Mouse (Mus musculus): ENCODE measurements around the gene Selenof. TPM values are rescaled to one million over a fixed set of nuclear protein-coding genes. Genes with fewer than 3 reads are reported as not detected.

The Selenof gene
- polyA plus RNA-seq (2015; fragmentation: Nextera tagmentation; extraction: Ambion mirVana): 453 and 470 TPM in 2 replicates

DNA sequence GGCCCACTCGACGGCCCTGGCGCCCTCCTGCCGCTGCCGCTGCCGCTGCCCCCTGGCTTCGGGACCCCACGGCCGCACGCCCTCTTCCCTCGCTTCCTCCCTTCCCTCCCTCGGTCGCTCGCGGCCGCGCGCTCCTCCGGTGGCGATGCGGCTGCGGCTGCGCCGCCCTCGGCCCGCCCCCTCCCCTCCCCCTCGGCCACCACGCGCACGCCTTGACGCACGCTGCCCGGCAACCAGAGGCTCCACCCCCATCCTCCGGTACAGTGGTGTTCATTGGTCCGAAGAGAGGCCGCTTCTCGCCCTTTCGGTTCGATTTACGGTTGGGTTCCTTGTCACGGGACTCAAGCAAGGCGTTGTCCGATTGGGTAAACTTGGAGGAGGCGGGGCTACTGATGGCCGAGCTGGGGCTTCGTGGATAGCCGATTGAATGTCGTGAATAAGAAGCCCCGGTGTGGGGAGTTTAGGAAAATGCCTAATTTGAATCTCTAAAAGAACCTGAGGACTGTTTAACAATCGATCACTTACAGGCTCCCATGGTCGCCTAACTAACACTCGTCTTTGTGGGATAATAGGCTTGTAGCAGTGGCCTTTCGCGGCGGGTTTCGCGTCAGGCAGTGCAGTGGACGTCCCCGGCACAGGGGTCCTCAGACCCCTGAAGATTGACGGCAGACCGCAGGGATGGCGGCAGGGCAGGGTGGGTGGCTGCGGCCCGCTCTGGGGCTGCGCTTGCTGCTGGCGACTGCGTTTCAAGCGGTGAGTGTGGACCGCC is at the start of gene Selenof, which contains the start of gene Hs2st1:
TSS of gene Selenof (plus strand) at position 258 of the 769 bp plus-strand sequence.
TSS of gene Hs2st1 (minus strand) at position 135 of the 769 bp plus-strand sequence.
- H3K9ac ChIP-seq (ENCODE audit: low read length): peak within 1 kb of the TSS; percentile 94
- peak within 1 kb of the TSS; percentile 92 for H3K27ac ChIP-seq (ENCODE audit: low read length)
- under 1% methylated on average over 68 of the region's 69 CpGs for WGBS
- peak; percentile 98 for ATAC-seq (replicated peaks; ENCODE audit: extremely low read depth, insufficient read depth, low FRiP score)
- no peaks in the 10 kb centered on the region for H3K27me3 ChIP-seq (ENCODE audit: control insufficient read depth, insufficient read depth, low read length)
- peak within 1 kb of the TSS; percentile 97 for H3K4me2 ChIP-seq (ENCODE audit: low read depth, low read length)
- H3K36me3 ChIP-seq (ENCODE audit: control insufficient read depth, insufficient read depth): peaks cover 4% of the 10 kb centered on the region; the same call in 1 of the 2 replicates
- H3K4me1 ChIP-seq (ENCODE audit: control insufficient read depth, insufficient read depth, low read length): peaks cover 23% of the 10 kb centered on the region
- no peaks in the 10 kb centered on the region for H3K9me3 ChIP-seq (replicated peaks; ENCODE audit: control insufficient read depth, low read length)
- H3K4me3 ChIP-seq (ENCODE audit: low read length): peak within 1 kb of the TSS; percentile 92

- H3K27ac ChIP-seq (ENCODE audit: low read length): no peak overlapping the region
- H3K4me1 ChIP-seq (ENCODE audit: control insufficient read depth, insufficient read depth, low read length): peaks cover 6% of the 10 kb centered on the region; the same call in 1 of the 2 replicates
- H3K27me3 ChIP-seq (ENCODE audit: control insufficient read depth, insufficient read depth, low read length): no peaks in the 10 kb centered on the region
- H3K36me3 ChIP-seq (ENCODE audit: control insufficient read depth, insufficient read depth): no peaks in the 10 kb centered on the region
- no peaks in the 10 kb centered on the region for H3K9me3 ChIP-seq (replicated peaks; ENCODE audit: control insufficient read depth, low read length)
- no peak overlapping the region for H3K4me3 ChIP-seq (ENCODE audit: low read length)
- H3K9ac ChIP-seq (ENCODE audit: low read length): no peak overlapping the region
- 80% methylated on average over 7 of the region's 7 CpGs for WGBS
- H3K4me2 ChIP-seq (ENCODE audit: low read depth, low read length): no peak overlapping the region
- ATAC-seq (replicated peaks; ENCODE audit: extremely low read depth, insufficient read depth, low FRiP score): no peak
Measured at GRCm38 (mm10) chr3:144527918-144528317, 42.2 kb upstream of the Selenof start.

DNA sequence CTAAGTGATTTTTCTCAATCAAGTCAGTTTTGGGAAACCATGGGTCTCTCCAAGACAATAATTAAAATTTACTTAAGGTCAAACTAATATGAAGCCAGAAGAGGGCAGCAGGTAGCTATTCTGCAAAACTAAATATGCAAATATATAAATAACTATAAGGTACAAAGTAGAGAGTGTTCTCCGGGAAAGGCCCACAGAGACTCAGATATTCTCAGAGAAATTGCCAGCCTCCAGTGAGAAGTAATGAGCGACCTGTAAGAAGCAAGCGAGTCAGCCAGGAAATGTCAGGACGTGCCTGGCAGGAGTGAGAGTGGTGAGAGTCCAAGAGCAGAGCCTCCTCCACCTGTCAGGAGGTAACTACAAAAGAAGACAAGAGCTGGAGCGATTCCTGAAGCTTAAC is 39.1 kb upstream of the Selenof start:
- peak overlapping the region; percentile 50; the same call in 1 of the 2 replicates for H3K9ac ChIP-seq (ENCODE audit: low read length)
- peak overlapping the region; percentile 47 for H3K4me2 ChIP-seq (ENCODE audit: low read depth, low read length)
- H3K9me3 ChIP-seq (replicated peaks; ENCODE audit: control insufficient read depth, low read length): no peaks in the 10 kb centered on the region
- ATAC-seq (replicated peaks; ENCODE audit: extremely low read depth, insufficient read depth, low FRiP score): no peak; the same call in 1 of the 2 replicates
- H3K27me3 ChIP-seq (ENCODE audit: control insufficient read depth, insufficient read depth, low read length): no peaks in the 10 kb centered on the region
- WGBS: 41% methylated on average over 5 of the region's 5 CpGs
- no peaks in the 10 kb centered on the region for H3K36me3 ChIP-seq (ENCODE audit: control insufficient read depth, insufficient read depth)
- H3K27ac ChIP-seq (ENCODE audit: low read length): no peak overlapping the region
- peaks cover 9% of the 10 kb centered on the region; the same call in 1 of the 2 replicates for H3K4me1 ChIP-seq (ENCODE audit: control insufficient read depth, insufficient read depth, low read length)
- H3K4me3 ChIP-seq (ENCODE audit: low read length): no peak overlapping the region

GRCm38 (mm10) chr3:144535056-144535455 is 35.0 kb upstream of the Selenof start:
- WGBS: 89% methylated on average over 4 of the region's 4 CpGs
- no peak for ATAC-seq (replicated peaks; ENCODE audit: extremely low read depth, insufficient read depth, low FRiP score)
- H3K4me3 ChIP-seq (ENCODE audit: low read length): no peak overlapping the region
- H3K9me3 ChIP-seq (replicated peaks; ENCODE audit: control insufficient read depth, low read length): no peaks in the 10 kb centered on the region
- no peaks in the 10 kb centered on the region for H3K27me3 ChIP-seq (ENCODE audit: control insufficient read depth, insufficient read depth, low read length)
- H3K4me1 ChIP-seq (ENCODE audit: control insufficient read depth, insufficient read depth, low read length): peaks cover 29% of the 10 kb centered on the region
- no peak overlapping the region for H3K4me2 ChIP-seq (ENCODE audit: low read depth, low read length)
- H3K27ac ChIP-seq (ENCODE audit: low read length): no peak overlapping the region
- no peak overlapping the region for H3K9ac ChIP-seq (ENCODE audit: low read length)
- no peaks in the 10 kb centered on the region for H3K36me3 ChIP-seq (ENCODE audit: control insufficient read depth, insufficient read depth)

- peak overlapping the region; percentile 25; the same call in 1 of the 2 replicates for H3K4me2 ChIP-seq (ENCODE audit: low read depth, low read length)
- 64% methylated on average over 7 of the region's 7 CpGs for WGBS
- H3K4me3 ChIP-seq (ENCODE audit: low read length): no peak overlapping the region
- ATAC-seq (replicated peaks; ENCODE audit: extremely low read depth, insufficient read depth, low FRiP score): 0 out of 2 replicates have a peak, but pooled peaks have one; percentile 33
- no peaks in the 10 kb centered on the region for H3K36me3 ChIP-seq (ENCODE audit: control insufficient read depth, insufficient read depth)
- H3K9ac ChIP-seq (ENCODE audit: low read length): no peak overlapping the region
- no peaks in the 10 kb centered on the region for H3K27me3 ChIP-seq (ENCODE audit: control insufficient read depth, insufficient read depth, low read length)
- H3K9me3 ChIP-seq (replicated peaks; ENCODE audit: control insufficient read depth, low read length): no peaks in the 10 kb centered on the region
- peak overlapping the region; percentile 55 for H3K27ac ChIP-seq (ENCODE audit: low read length)
- H3K4me1 ChIP-seq (ENCODE audit: control insufficient read depth, insufficient read depth, low read length): peaks cover 33% of the 10 kb centered on the region
Measured at GRCm38 (mm10) chr3:144537078-144537855, 32.8 kb upstream of the Selenof start.

- Histone ChIP-seq H3K27me3 (ENCODE audit: control insufficient read depth, insufficient read depth, low read length) (no peaks in the 10 kb centered on the region), H3K4me2 (ENCODE audit: low read depth, low read length) (peak overlapping the region; percentile 20; the same call in 1 of the 2 replicates), H3K4me1 (ENCODE audit: control insufficient read depth, insufficient read depth, low read length) (peaks cover 34% of the 10 kb centered on the region), H3K9me3 (replicated peaks; ENCODE audit: control insufficient read depth, low read length) (no peaks in the 10 kb centered on the region), H3K4me3 (ENCODE audit: low read length) (no peak overlapping the region), H3K36me3 (ENCODE audit: control insufficient read depth, insufficient read depth) (no peaks in the 10 kb centered on the region), H3K9ac (ENCODE audit: low read length) (no peak overlapping the region), H3K27ac (ENCODE audit: low read length) (peak overlapping the region; percentile 72)
- WGBS: 32% methylated on average over 3 of the region's 3 CpGs
- peak; percentile 61 for ATAC-seq (replicated peaks; ENCODE audit: extremely low read depth, insufficient read depth, low FRiP score)
Measured at GRCm38 (mm10) chr3:144539051-144539450, 31.1 kb upstream of the Selenof start.

DNA sequence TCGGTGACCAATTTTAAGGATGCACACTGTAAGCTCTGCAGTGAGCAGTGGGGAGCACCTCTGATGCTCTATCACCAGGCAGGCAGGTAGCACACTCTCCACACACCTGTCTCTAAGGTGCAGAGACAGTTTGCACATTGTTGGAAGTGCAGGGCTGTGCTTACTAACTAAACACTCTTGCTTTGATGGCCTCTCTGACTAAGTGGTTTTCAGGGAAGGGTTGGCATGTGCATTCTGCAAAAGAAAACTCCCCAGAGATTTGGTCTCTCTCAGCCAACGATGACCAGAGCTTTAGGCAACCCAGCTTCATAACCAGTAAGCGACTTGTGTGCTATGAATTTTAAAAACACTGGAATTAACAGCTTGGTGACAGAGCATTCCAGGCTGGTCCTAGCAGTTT is 29.3 kb upstream of the Selenof start:
- Histone ChIP-seq H3K4me3 (ENCODE audit: low read length) (no peak overlapping the region), H3K4me1 (ENCODE audit: control insufficient read depth, insufficient read depth, low read length) (peaks cover 37% of the 10 kb centered on the region), H3K4me2 (ENCODE audit: low read depth, low read length) (no peak overlapping the region), H3K27me3 (ENCODE audit: control insufficient read depth, insufficient read depth, low read length) (no peaks in the 10 kb centered on the region), H3K36me3 (ENCODE audit: control insufficient read depth, insufficient read depth) (no peaks in the 10 kb centered on the region), H3K27ac (ENCODE audit: low read length) (no peak overlapping the region), H3K9me3 (replicated peaks; ENCODE audit: control insufficient read depth, low read length) (no peaks in the 10 kb centered on the region), H3K9ac (ENCODE audit: low read length) (no peak overlapping the region)
- no peak for ATAC-seq (replicated peaks; ENCODE audit: extremely low read depth, insufficient read depth, low FRiP score)
- WGBS: 73% methylated on average over 3 of the region's 3 CpGs

GRCm38 (mm10) chr3:144541906-144542438 is 28.1 kb upstream of the Selenof start:
- Histone ChIP-seq H3K9me3 (replicated peaks; ENCODE audit: control insufficient read depth, low read length) (no peaks in the 10 kb centered on the region), H3K4me3 (ENCODE audit: low read length) (no peak overlapping the region), H3K27me3 (ENCODE audit: control insufficient read depth, insufficient read depth, low read length) (no peaks in the 10 kb centered on the region), H3K4me2 (ENCODE audit: low read depth, low read length) (no peak overlapping the region), H3K4me1 (ENCODE audit: control insufficient read depth, insufficient read depth, low read length) (peaks cover 44% of the 10 kb centered on the region), H3K9ac (ENCODE audit: low read length) (no peak overlapping the region), H3K27ac (ENCODE audit: low read length) (no peak overlapping the region), H3K36me3 (ENCODE audit: control insufficient read depth, insufficient read depth) (no peaks in the 10 kb centered on the region)
- no peak for ATAC-seq (replicated peaks; ENCODE audit: extremely low read depth, insufficient read depth, low FRiP score)
- 61% methylated on average over 6 of the region's 6 CpGs for WGBS
